Mouse (Mus musculus): ENCODE results near the gene Thap11.

The Thap11 gene

GRCm38 (mm10) chr8:105853178-105853577 lies 1.8 kb upstream of the Thap11 start, which contains the start of gene Cenpt:
Gene Cenpt, minus strand, starts transcription at chr8:105853278.
- DNase-seq = no peak

GRCm38 (mm10) chr8:105854303-105854702 lies 629 bp upstream of the Thap11 start:
- no peak for DNase-seq

GRCm38 (mm10) chr8:105855248-105856167 lies 576 bp downstream of the Thap11 start:
- DNase-seq = peak; percentile 46

- DNase-seq = no peak
Measured at GRCm38 (mm10) chr8:105856168-105856835, 1.4 kb downstream of the Thap11 start.

- no peak for DNase-seq
Measured at GRCm38 (mm10) chr8:105858495-105858894, 3.6 kb downstream of the Thap11 start.

GRCm38 (mm10) chr8:105859314-105859713 lies 4.4 kb downstream of the Thap11 start:
- DNase-seq = no peak

GRCm38 (mm10) chr8:105860143-105860981 lies 5.4 kb downstream of the Thap11 start, which contains the start of gene Nutf2:
Gene Nutf2, plus strand, starts transcription at chr8:105860580.
- DNase-seq = peak; percentile 89

GRCm38 (mm10) chr8:105861951-105862350 lies 7.0 kb downstream of the Thap11 start:
- peak; percentile 26 for DNase-seq

GRCm38 (mm10) chr8:105866364-105867029 lies 11.6 kb downstream of the Thap11 start:
- no peak for DNase-seq

GRCm38 (mm10) chr8:105874301-105874700 lies 19.4 kb downstream of the Thap11 start:
- DNase-seq = no peak

GRCm38 (mm10) chr8:105880754-105881520 lies 26.0 kb downstream of the Thap11 start, which contains the start of gene Edc4:
Gene Edc4, plus strand, starts transcription at chr8:105880881.
- peak; percentile 90 for DNase-seq

- no peak for DNase-seq
Measured at GRCm38 (mm10) chr8:105889756-105890465, 35.0 kb downstream of the Thap11 start.

GRCm38 (mm10) chr8:105890870-105891269 lies 35.9 kb downstream of the Thap11 start:
- no peak for DNase-seq

GRCm38 (mm10) chr8:105892432-105892831 lies 37.5 kb downstream of the Thap11 start:
- DNase-seq = peak; percentile 40

GRCm38 (mm10) chr8:105893339-105893738 lies 38.4 kb downstream of the Thap11 start, which contains the start of gene Nrn1l:
Gene Nrn1l, plus strand, starts transcription at chr8:105893567.
- peak; percentile 31 for DNase-seq

- no peak for DNase-seq
Measured at GRCm38 (mm10) chr8:105897801-105898480, 43.0 kb downstream of the Thap11 start.

GRCm38 (mm10) chr8:105900180-105900940 lies 45.4 kb downstream of the Thap11 start, which contains the start of gene Pskh1:
Gene Pskh1, plus strand, starts transcription at chr8:105900441.
- peak; percentile 93 for DNase-seq

- no peak for DNase-seq
Measured at GRCm38 (mm10) chr8:105900941-105901616, 46.1 kb downstream of the Thap11 start.
